Mouse (Mus musculus) midbrain, embryonic 10.5 days (tissue): Measurements from ENCODE around the gene Kctd6. TPM values are rescaled to one million over a fixed set of nuclear protein-coding genes. Genes with fewer than 3 reads are reported as not detected.

Experiments used
- DNase-seq: peaks from one replicate; pipeline ENCODE4 v3.0.0-alpha.2; 2017; ENCODE audit warnings: low spot score
- H3K27ac ChIP-seq: fragments of 300-500 bp; sonication (generic); replicated peaks from 2 replicates; pipeline ENCODE4 v1.5.1; 2016; ENCODE audit warnings: mild to moderate bottlenecking
- H3K27me3 ChIP-seq: fragments of 300-500 bp; sonication (generic); 2 replicates; pipeline ENCODE4 v1.6.1; 2016; ENCODE audit warnings: low read depth, mild to moderate bottlenecking; ENCODE audit not compliant: poor library complexity, severe bottlenecking
- H3K36me3 ChIP-seq: fragments of 300-500 bp; sonication (generic); 2 replicates; pipeline ENCODE4 v1.6.1; 2016; ENCODE audit warnings: mild to moderate bottlenecking, moderate library complexity
- H3K4me1 ChIP-seq: fragments of 300-500 bp; sonication (generic); 2 replicates; pipeline ENCODE4 v1.6.1; 2016
- H3K4me3 ChIP-seq: fragments of 300-500 bp; sonication (generic); 2 replicates; pipeline ENCODE4 v1.5.1; 2016; ENCODE audit warnings: mild to moderate bottlenecking, moderate library complexity
- H3K9me3 ChIP-seq: fragments of 300-500 bp; sonication (generic); replicated peaks from 2 replicates; pipeline ENCODE4 v1.6.1; 2016; ENCODE audit warnings: mild to moderate bottlenecking
- WGBS: fragments of 180-500 bp; shearing (Covaris S2); methylation state at CpG from one replicate; pipeline ENCODE4 v1.1.7; 2016; 5-methylcytosine and 5-hydroxymethylcytosine counted together
- polyA plus RNA-seq: library from polyadenylated mRNA; unstranded; fragments of >200 nt; fragmentation: Nextera tagmentation; extraction: Ambion mirVana; gene quantifications from 2 replicates; pipeline ENCODE4 v1.2.1, GENCODE M21; 2016

Kctd6 gene
- polyA plus RNA-seq, 1 experiment from 2014 or later = 2.4 TPM

DNA sequence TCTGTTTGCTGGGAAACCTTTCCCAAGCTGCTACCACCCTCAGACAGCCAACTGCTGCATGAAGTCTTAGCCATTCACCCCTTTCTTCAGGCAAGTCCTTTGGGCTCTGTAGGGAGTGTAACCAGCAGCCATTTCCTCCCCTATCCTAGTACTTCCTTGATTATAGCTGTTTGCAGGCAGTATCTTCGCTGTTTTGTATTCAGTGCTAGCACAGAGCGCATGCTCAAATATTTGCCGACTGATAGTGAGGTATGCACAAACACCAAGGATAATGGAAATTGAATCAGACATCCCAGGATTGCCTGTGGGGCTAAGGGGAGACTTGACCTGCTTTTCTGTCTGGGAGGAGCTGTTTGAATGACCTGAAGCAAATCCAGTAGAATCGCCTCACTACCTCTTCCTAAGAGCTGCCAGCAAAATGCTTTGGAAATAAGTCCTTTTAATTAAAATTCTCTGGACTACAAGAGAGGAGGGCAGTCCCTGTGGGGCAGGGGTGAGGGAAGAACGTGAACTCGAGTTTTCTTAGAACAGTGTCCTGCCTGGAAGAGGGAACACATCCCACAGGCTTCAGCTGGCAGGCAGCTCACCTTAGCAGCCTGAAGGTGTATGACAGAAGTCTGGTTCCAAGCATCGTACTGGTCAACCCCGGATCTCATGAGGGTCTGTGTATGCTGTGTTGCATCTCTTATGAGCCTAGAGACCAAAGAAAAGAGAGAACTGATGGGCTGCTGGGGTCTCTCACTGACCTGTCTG is 29.4 kb downstream of the Kctd6 start:
- Histone ChIP-seq H3K27me3 (no peaks in the 10 kb centered on the region), H3K4me1 (peaks cover 16% of the 10 kb centered on the region), H3K4me3 (no peak overlapping the region), H3K27ac (peak overlapping the region; percentile 46), H3K36me3 (no peaks in the 10 kb centered on the region), H3K9me3 (no peaks in the 10 kb centered on the region)
- 64% methylated on average over 8 of the region's 8 CpGs for WGBS
- no peak for DNase-seq

DNA sequence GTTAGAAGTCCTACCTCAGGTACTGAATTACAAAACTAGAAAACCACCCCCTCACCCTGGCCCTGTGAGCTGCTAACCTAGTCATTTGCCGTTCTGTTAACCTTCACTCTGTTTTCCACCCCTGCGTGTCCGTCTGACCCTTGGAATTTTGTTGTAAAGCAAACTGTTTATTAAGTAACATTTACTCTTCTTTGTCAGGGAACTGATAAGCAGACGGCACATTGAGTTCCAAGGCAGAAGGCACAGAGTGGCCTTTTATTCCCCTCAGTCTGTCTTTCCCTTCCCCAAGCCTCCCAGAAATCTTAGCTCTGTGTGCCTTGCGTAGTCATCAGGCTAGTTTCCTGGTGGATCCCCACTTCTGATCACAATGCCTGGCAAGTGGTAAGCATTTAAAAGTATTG is 30.3 kb downstream of the Kctd6 start:
- DNase-seq = no peak
- 81% methylated on average over 5 of the region's 5 CpGs for WGBS
- Histone ChIP-seq H3K36me3 (no peaks in the 10 kb centered on the region), H3K9me3 (no peaks in the 10 kb centered on the region), H3K27ac (no peak overlapping the region), H3K4me3 (no peak overlapping the region), H3K4me1 (peaks cover 16% of the 10 kb centered on the region), H3K27me3 (no peaks in the 10 kb centered on the region)

DNA sequence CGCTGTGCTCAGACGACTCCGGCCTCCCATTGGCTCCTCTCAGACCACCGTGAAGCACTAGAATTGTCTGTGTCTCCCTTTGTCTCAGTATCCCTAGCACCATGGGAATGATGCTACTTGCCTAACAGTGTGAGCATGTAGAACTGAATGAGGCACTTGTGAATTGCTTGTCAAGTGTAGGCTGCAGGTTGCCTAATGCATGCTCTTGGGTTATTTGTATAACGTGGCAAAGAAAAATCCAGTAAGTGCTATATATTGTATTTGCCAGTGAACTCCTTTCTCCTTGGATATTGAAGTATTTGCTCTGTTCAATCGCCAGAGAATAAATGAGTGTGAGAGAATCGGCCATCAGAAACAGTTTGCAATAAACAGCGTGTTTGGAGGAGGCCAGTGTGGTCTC is 32.9 kb downstream of the Kctd6 start:
- Histone ChIP-seq H3K27me3 (no peaks in the 10 kb centered on the region), H3K4me3 (no peak overlapping the region), H3K4me1 (peaks cover 16% of the 10 kb centered on the region), H3K27ac (no peak overlapping the region), H3K9me3 (no peaks in the 10 kb centered on the region), H3K36me3 (no peaks in the 10 kb centered on the region)
- 89% methylated on average over 8 of the region's 8 CpGs for WGBS
- DNase-seq = no peak

DNA sequence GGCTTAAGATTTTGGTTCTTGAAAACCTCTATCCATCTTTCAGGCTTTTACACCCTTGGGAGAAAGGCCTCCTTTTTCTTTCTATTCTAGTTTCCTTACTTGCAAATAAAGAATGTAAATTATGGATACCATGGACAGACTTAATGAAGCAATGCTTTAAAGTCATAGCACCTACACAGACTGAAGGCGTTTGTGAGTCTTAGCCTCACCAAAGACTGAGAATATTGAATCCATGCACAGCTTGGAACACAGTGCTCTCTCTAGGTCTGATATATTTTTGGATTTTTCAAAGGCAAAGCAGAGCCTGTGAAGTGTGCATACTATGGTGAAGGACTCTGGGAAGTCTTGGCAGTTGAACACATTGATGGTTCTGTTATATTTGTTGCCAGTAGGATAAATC is 35.3 kb downstream of the Kctd6 start:
- H3K4me3 ChIP-seq = no peak overlapping the region
- H3K36me3 ChIP-seq = no peaks in the 10 kb centered on the region
- DNase-seq = no peak
- 93% methylated on average over 1 of the region's 1 CpGs for WGBS
- no peaks in the 10 kb centered on the region for H3K9me3 ChIP-seq
- no peaks in the 10 kb centered on the region for H3K4me1 ChIP-seq
- H3K27ac ChIP-seq = no peak overlapping the region
- no peaks in the 10 kb centered on the region for H3K27me3 ChIP-seq

DNA sequence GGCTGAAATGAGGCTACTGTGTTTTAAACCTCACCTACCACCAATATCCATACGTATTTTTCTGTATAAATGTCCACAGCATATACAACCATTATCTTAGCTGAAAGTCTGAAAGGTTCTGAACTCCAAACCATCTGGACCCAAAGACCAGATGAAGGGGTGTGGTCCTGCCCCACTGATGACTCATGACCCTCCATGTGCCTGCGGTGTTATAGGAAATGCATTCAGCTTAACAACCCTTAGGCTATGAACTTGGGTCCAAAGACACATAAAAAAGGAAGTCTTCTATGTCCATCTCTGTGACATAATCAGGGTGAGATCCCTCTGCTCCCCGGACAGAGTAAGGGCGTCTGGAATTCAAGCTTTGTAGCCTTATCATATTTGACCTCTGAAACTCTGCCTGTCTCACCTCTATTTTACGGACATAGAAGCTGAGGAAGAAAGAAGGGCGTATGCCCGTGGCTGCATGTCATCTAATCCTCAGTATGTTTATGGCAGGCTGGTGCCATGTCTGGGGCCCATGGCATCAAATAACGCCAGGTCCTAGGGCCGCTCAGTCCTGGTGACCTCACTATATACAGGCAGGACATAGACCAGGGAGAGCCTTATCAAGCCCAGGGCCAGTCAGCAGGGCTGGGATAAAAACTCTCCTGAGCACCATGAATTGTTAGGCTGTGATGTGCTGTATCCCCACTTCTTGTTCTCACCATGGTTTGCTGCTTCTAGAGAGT is 36.4 kb downstream of the Kctd6 start:
- no peak overlapping the region for H3K27ac ChIP-seq
- no peak overlapping the region for H3K4me3 ChIP-seq
- DNase-seq = no peak
- H3K9me3 ChIP-seq = no peaks in the 10 kb centered on the region
- no peaks in the 10 kb centered on the region for H3K4me1 ChIP-seq
- H3K27me3 ChIP-seq = no peaks in the 10 kb centered on the region
- H3K36me3 ChIP-seq = no peaks in the 10 kb centered on the region
- WGBS = 90% methylated on average over 9 of the region's 9 CpGs

DNA sequence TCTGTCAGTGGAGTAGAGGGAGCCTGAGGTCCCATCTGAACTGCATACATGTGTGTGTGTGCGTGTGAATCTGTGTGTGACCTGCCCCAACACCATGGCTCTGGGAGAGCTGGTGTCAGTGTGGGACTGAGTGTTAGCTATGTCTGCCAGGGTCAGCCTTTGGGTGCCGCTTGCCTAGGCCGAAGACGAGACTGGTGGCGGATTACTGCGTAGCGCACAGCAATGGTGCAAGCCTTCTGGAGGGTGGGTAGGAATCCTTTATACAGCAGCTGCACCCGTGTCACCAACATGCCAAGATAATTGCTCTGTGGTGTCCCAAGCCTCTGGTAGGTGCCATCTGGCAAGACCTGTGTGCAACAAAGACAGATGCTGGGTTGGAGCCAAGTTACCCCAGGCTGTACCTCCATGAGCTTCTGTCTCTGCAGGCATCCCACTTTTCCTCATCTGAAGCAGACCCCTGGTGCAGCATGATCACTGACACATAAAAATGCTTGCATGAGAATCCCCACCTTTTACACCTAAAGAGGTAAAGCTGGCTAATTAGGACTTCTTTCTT is 37.5 kb downstream of the Kctd6 start:
- Histone ChIP-seq H3K36me3 (no peaks in the 10 kb centered on the region), H3K27me3 (no peaks in the 10 kb centered on the region), H3K27ac (no peak overlapping the region), H3K9me3 (no peaks in the 10 kb centered on the region), H3K4me1 (no peaks in the 10 kb centered on the region), H3K4me3 (no peak overlapping the region)
- DNase-seq = no peak
- WGBS = 94% methylated on average over 8 of the region's 8 CpGs

DNA sequence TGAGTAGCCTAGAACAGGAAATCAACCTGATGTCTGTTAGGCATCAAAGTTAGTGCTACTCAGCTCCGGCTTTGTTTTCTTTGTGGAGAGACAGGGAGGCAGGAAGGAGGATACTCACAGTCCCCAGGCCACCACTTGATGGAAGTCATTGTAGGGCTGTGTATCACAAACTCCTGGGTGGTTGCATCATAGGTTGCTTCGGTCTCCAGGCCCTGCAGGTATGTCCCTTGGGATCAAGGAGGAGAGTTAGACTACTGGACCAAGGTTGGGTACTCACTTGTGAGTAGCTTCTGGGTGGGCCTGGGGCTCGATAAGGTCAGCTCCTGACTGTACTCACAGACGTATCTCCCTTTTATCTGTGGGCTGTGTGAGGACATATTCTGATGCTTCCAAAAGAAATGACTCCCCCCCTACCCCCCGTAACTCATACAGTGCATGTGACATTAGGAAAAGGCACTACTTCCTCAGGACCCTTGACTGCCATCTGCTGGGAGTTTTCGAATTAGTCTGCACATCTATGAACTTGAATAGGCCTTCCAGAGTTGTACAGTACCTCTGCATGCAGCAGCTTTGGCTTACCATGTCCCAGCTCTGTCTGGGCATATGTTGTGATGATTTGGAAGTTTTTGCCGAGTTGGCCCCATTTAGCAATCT is 41.3 kb downstream of the Kctd6 start:
- Histone ChIP-seq H3K36me3 (no peaks in the 10 kb centered on the region), H3K4me3 (no peak overlapping the region), H3K27me3 (no peaks in the 10 kb centered on the region), H3K9me3 (no peaks in the 10 kb centered on the region), H3K27ac (no peak overlapping the region), H3K4me1 (no peaks in the 10 kb centered on the region)
- no peak for DNase-seq
- 77% methylated on average over 7 of the region's 7 CpGs for WGBS

DNA sequence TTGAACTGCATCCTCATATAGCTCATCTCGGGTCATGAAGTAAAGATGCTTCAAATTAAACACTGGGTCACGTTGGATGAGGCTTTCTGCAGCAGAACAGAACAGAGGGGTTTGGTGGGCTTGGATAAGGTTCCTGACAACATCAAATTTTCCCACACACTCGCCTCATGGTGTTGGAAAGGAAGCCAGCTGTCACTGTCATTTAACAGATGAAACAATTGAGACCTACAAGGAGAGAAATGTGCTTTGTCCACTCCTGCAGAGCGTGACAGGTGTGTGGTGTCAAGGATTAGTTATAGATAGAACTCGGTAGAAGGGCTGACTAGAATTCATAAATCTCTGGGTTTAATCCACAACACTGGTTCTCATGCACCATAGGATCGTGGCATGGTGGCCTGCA is 42.1 kb downstream of the Kctd6 start:
- 79% methylated on average over 6 of the region's 6 CpGs for WGBS
- no peak for DNase-seq
- H3K9me3 ChIP-seq = no peaks in the 10 kb centered on the region
- H3K36me3 ChIP-seq = no peaks in the 10 kb centered on the region
- no peak overlapping the region for H3K4me3 ChIP-seq
- H3K27ac ChIP-seq = no peak overlapping the region
- H3K4me1 ChIP-seq = no peaks in the 10 kb centered on the region
- H3K27me3 ChIP-seq = no peaks in the 10 kb centered on the region

DNA sequence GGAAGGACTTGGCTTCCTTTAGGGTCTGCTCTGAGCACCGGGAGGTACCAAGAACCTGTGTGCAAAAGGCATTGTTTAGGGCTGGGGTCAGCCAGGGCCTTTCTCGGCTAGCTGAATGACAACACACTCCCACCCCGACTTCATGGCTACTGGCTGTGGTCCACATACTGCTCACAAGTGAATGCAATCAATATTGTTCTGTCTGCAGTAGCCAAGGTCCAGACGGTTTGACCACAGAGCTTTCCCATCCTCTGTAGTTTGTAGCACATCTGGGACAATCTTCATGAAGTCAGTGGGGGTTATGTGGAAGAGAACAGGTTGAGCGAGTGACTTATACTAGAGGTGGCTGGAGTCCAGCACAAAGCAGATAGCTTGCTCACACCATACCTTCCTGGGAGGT is 42.9 kb downstream of the Kctd6 start:
- Histone ChIP-seq H3K4me1 (no peaks in the 10 kb centered on the region), H3K36me3 (no peaks in the 10 kb centered on the region), H3K4me3 (no peak overlapping the region), H3K27ac (no peak overlapping the region), H3K9me3 (no peaks in the 10 kb centered on the region), H3K27me3 (no peaks in the 10 kb centered on the region)
- 84% methylated on average over 5 of the region's 5 CpGs for WGBS
- no peak for DNase-seq

DNA sequence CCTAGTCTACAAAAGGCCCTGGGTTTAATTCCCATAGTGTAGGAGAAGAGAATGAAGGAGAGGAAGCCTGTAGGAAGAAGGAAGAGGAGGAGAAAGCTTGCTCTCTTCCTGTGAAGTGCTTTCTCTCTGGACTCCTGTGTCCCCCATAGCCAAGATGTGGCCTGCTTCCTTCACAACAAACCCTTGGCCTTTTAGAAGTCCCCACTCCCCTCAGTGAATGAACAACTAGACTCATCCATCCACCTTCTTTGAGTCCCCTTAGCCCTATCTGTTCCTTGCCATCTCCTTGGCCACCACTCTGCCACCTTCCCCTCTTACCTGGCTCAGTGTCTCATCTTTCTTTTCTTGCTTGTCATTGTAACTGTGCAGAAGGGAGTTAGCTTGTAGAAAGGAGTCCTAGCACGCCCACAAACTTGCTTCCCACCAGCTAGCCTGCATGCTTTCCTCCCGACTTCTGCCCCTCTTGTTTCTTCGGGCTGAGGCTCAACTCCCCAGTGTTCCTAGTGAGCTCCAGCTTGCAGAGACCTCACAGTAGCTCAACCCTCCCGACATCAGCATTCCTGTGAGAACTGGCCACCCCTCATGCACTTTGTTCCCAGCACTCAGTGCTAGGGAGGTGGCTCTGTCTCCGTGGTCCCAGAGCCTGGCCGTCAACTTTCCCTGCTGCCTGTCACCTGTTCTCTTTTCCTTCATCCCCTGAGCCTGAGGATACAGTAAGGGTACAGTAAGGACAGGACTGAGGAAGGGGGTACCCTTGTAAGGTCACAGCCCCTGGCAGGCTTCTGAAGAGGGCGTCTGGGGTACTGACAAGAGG is 43.8 kb downstream of the Kctd6 start:
- Histone ChIP-seq H3K4me1 (no peaks in the 10 kb centered on the region), H3K4me3 (no peak overlapping the region), H3K27ac (no peak overlapping the region), H3K36me3 (no peaks in the 10 kb centered on the region), H3K27me3 (no peaks in the 10 kb centered on the region), H3K9me3 (no peaks in the 10 kb centered on the region)
- DNase-seq = no peak
- 65% methylated on average over 7 of the region's 7 CpGs for WGBS

DNA sequence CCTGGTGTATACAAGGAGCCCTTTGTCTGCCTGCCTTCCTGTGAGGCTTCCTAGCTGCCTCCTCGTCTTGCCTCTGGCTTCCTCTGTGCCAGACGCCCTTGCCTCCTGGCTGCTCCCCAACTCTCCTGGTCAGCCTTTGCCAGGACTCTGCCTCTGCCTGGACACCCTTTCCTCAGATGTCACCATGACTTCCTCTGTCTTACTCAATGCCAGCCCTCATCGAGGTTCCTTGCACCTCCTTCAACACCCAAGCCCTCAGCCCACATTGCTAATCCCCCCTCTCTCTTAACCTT is 44.3 kb downstream of the Kctd6 start:
- Histone ChIP-seq H3K27me3 (no peaks in the 10 kb centered on the region), H3K9me3 (no peaks in the 10 kb centered on the region), H3K36me3 (no peaks in the 10 kb centered on the region), H3K27ac (no peak overlapping the region), H3K4me3 (no peak overlapping the region), H3K4me1 (no peaks in the 10 kb centered on the region)
- 62% methylated on average over 3 of the region's 3 CpGs for WGBS
- no peak for DNase-seq

DNA sequence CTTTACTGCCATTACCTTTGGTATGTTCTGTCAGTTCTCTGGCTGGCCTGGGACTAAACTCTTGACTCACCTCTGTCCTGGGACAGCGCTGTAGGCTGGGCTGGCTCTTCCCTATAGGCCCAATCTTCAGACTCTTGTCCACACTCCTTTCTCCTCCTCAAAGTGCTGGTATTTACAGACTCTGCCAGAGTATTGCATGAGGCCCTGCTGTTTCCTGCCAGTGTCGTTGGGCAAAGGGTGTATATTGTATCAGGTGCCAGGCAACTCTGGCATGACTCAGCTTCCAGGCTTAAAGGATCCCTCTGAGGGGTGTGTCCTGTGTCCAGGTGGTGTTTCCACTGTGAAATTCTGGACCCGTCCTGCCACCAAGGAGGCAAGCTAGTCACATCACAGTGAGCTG is 44.8 kb downstream of the Kctd6 start:
- WGBS = 79% methylated on average over 3 of the region's 3 CpGs
- Histone ChIP-seq H3K27me3 (no peaks in the 10 kb centered on the region), H3K4me1 (no peaks in the 10 kb centered on the region), H3K4me3 (no peak overlapping the region), H3K9me3 (no peaks in the 10 kb centered on the region), H3K36me3 (no peaks in the 10 kb centered on the region), H3K27ac (no peak overlapping the region)
- DNase-seq = no peak
